Mouse (Mus musculus) thymus, adult 2 months (tissue): ENCODE measurements around the gene 3830406C13Rik.

Experiments used
- CTCF ChIP-seq: fragments of 200-500 bp; IDR thresholded peaks from 2 replicates; pipeline ENCODE4 v1.5.1; 2012; ENCODE audit warnings: mild to moderate bottlenecking, control low read depth, low read length, moderate library complexity, borderline replicate concordance; ENCODE audit not compliant: control insufficient read depth, poor library complexity, insufficient read depth; ENCODE audit errors: extremely low read depth
- POLR2A ChIP-seq: fragments of 200-500 bp; IDR thresholded peaks from 2 replicates; pipeline ENCODE4 v1.6.1; 2012; ENCODE audit warnings: mild to moderate bottlenecking, low read length, control low read depth, moderate library complexity; ENCODE audit not compliant: control insufficient read depth, poor library complexity, insufficient read depth; ENCODE audit errors: extremely low read depth

- no peak for TF ChIP-seq CTCF
- no peak for TF ChIP-seq POLR2A
These were observed 58.6 kb downstream of the 3830406C13Rik start for GRCm38 (mm10) chr14:12342458-12343131.
